Mouse (Mus musculus): ENCODE data around the gene Prdm16. TPM values are rescaled to one million over a fixed set of nuclear protein-coding genes. Genes with fewer than 3 reads are reported as not detected.

The Prdm16 gene
- polyA plus RNA-seq, 1 experiment from 2014 or later = 29.8 TPM

DNA sequence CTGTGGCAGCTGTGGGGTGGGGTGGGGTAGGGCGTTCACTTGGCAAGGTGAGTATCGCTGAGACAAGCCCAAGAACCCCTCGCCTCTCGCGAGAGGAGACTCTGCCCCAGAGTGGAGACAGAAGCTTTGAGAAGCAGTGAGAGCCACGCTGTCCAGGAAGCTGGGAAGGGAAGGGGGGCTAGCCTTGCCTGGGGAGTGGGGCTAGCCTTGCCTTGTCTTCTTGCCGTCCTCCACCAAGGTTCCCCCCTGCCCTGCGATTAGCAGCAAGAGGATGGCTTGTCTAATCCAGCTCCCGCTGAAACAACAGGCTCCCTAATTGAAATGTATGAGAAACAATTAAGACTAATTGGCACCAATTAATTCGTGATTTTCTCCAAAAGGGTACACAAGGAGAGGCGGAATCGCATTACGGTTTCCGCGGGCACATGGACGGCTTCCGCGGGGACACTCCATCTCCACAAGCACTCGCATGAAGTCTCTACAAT lies 227.4 kb downstream of the Prdm16 start:
- WGBS = 10% methylated on average over 19 of the region's 19 CpGs
- Histone ChIP-seq H3K9ac (replicated peaks; ENCODE audit: low read depth, low read length) (peak overlapping the region; percentile 27; the same call in 1 of the 2 replicates), H3K4me3 (replicated peaks; ENCODE audit: low read length) (peak overlapping the region; percentile 14), H3K36me3 (ENCODE audit: control insufficient read depth, insufficient read depth) (no peaks in the 10 kb centered on the region), H3K27ac (ENCODE audit: low read length) (no peak overlapping the region; the same call in 1 of the 2 replicates), H3K9me3 (ENCODE audit: control insufficient read depth, low read length) (no peaks in the 10 kb centered on the region), H3K4me1 (replicated peaks; ENCODE audit: control insufficient read depth, insufficient read depth, low read length) (peaks cover 28% of the 10 kb centered on the region), H3K27me3 (replicated peaks; ENCODE audit: control insufficient read depth, insufficient read depth, low read length) (0 out of 2 replicates have a peak, but pooled peaks cover 2% of the 10 kb centered on the region), H3K4me2 (ENCODE audit: low read length) (peak overlapping the region; percentile 49)
- peak; percentile 84 for ATAC-seq

DNA sequence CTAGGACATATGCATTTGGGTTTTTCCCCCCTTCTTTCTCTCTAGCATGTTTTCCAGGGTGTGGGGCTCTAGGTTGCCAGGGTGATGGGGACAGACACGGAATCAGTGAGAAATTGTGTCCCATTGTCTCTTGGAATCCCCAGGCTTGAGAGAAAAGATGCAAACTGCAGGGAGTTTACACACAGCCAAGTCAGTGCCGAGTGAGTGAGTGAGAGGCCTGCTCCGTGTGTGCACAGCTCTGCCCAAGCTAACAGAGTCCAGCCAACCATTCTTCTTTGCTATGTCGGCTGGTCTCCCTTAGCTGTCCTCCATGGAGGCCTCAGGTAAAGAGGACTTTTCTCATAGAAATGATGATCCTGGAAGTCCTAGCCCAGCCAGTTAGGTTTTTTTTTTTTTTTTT lies 233.7 kb downstream of the Prdm16 start:
- ATAC-seq = 0 out of 2 replicates have a peak, but pooled peaks have one; percentile 31
- no peaks in the 10 kb centered on the region for H3K36me3 ChIP-seq (ENCODE audit: control insufficient read depth, insufficient read depth)
- WGBS = 16% methylated on average over 4 of the region's 4 CpGs
- no peak overlapping the region for H3K4me2 ChIP-seq (ENCODE audit: low read length)
- no peaks in the 10 kb centered on the region for H3K27me3 ChIP-seq (replicated peaks; ENCODE audit: control insufficient read depth, insufficient read depth, low read length)
- no peak overlapping the region for H3K9ac ChIP-seq (replicated peaks; ENCODE audit: low read depth, low read length)
- H3K9me3 ChIP-seq (ENCODE audit: control insufficient read depth, low read length) = no peaks in the 10 kb centered on the region
- H3K4me1 ChIP-seq (replicated peaks; ENCODE audit: control insufficient read depth, insufficient read depth, low read length) = peaks cover 16% of the 10 kb centered on the region
- no peak overlapping the region for H3K4me3 ChIP-seq (replicated peaks; ENCODE audit: low read length)
- no peak overlapping the region for H3K27ac ChIP-seq (ENCODE audit: low read length)

DNA sequence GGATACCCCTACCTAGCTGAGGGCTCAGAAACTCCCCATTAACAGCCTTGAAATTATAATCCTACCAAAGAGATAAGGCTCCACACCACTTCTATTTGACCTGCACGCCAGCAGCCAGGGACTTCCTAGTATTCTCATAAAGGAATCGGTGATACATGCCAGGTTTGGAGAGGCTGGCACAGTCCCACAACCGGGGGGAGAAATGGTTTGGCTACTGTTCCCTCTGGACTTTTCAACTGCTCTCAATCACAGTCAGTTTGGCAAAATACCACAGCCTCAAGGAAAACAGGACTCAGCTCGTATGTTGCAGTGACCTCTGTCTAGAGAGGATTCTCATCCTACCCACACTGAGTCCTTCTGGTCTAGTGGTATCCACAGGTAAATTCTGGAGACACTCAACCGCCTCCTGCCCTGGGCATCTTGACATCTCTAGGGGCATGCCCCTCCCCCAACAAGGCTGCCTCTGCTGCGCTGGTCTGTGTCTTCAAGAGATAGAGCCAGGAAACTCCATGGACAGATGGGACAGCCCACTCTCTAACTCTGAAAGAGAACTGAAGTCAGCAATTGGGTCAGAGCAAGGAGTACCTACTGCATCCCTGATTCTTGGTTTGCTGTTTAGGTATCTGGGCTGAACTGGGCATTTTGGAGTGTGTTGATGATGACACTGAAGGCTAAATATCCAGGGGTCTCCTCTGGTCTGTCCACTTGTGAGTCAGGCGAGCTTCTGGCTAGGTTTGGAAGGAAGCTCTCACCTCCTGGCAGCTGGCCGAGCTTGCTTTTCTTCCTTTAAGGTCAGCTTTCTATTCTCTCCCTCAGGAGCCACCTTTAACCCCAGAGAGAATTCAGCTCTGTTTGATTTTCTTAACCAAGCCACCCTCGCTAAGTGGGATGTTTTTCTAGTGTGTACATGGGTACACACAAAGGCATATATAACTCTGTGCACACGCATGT lies 234.4 kb downstream of the Prdm16 start:
- no peaks in the 10 kb centered on the region for H3K27me3 ChIP-seq (replicated peaks; ENCODE audit: control insufficient read depth, insufficient read depth, low read length)
- peaks cover 16% of the 10 kb centered on the region for H3K4me1 ChIP-seq (replicated peaks; ENCODE audit: control insufficient read depth, insufficient read depth, low read length)
- H3K27ac ChIP-seq (ENCODE audit: low read length) = no peak overlapping the region
- no peak overlapping the region for H3K4me2 ChIP-seq (ENCODE audit: low read length)
- no peak for ATAC-seq
- no peaks in the 10 kb centered on the region for H3K36me3 ChIP-seq (ENCODE audit: control insufficient read depth, insufficient read depth)
- no peaks in the 10 kb centered on the region for H3K9me3 ChIP-seq (ENCODE audit: control insufficient read depth, low read length)
- 50% methylated on average over 10 of the region's 10 CpGs for WGBS
- H3K9ac ChIP-seq (replicated peaks; ENCODE audit: low read depth, low read length) = no peak overlapping the region
- H3K4me3 ChIP-seq (replicated peaks; ENCODE audit: low read length) = no peak overlapping the region

DNA sequence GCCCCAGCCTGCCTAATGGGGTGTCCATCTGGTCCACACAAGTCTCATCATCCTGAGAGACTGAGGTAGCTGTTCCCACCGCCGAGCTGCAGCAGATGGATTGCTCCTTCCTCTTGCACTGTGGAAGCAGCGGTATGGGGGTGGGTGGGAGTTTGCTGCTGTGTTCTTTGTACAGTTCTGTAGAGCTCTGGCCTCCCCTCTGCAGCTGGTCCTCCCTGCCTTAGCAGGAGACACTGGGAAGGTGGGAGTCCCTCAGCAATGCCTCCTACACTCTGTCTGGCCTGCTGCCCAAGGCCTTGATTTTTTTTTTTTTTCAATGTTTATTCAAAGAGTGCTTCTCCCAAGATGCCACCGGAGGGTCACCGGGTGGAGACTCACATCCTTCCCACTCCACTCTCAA lies 235.3 kb downstream of the Prdm16 start:
- Histone ChIP-seq H3K4me2 (ENCODE audit: low read length) (no peak overlapping the region), H3K4me3 (replicated peaks; ENCODE audit: low read length) (no peak overlapping the region), H3K9me3 (ENCODE audit: control insufficient read depth, low read length) (no peaks in the 10 kb centered on the region), H3K9ac (replicated peaks; ENCODE audit: low read depth, low read length) (no peak overlapping the region), H3K27ac (ENCODE audit: low read length) (no peak overlapping the region), H3K27me3 (replicated peaks; ENCODE audit: control insufficient read depth, insufficient read depth, low read length) (no peaks in the 10 kb centered on the region), H3K4me1 (replicated peaks; ENCODE audit: control insufficient read depth, insufficient read depth, low read length) (peaks cover 16% of the 10 kb centered on the region), H3K36me3 (ENCODE audit: control insufficient read depth, insufficient read depth) (no peaks in the 10 kb centered on the region)
- WGBS = 66% methylated on average over 5 of the region's 5 CpGs
- no peak for ATAC-seq

DNA sequence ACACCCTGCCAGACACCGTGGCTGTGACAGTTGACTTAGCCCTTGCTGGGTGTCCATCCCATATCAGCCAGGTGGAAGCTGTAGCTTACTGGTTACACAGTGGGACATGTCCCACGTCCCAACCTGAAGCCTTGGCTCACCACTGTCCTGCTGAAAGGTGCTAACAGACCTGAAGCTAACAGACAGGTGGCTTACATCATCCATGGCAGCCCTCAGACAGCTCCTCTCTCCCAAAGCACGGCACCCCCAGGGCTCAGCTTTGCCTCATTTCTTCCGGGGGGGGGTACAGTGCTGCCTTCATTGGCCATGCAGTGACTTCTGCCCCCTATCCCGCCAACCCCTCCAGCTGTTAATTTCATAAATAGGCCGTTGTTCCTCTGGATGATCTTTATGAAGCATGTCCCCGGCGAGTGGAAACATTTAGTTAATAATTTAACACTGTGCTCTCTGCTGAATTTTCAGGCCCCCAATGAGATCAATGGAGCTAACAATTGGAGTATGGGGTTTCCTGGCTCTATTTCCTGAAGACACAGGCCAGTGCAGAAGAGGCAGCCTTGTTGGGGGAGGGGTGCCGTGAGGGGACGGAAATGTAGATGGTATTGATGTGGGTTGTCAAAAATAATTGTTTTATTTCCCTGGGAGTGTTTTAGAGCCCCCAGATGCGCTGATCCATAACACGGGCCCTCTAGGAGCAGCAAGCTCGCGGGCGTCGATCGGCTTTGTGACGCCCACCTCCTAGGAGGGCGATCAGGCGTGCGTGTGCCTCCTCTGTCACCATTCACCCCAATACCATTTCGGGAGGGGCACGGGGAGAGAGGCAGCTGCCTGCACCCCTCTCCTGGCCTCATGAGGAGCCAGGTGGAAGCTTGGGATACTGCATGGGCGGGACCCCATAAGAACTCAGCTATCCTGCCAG lies 236.2 kb downstream of the Prdm16 start:
- Histone ChIP-seq H3K9me3 (ENCODE audit: control insufficient read depth, low read length) (no peaks in the 10 kb centered on the region), H3K4me1 (replicated peaks; ENCODE audit: control insufficient read depth, insufficient read depth, low read length) (peaks cover 16% of the 10 kb centered on the region), H3K27ac (ENCODE audit: low read length) (no peak overlapping the region), H3K4me3 (replicated peaks; ENCODE audit: low read length) (no peak overlapping the region), H3K36me3 (ENCODE audit: control insufficient read depth, insufficient read depth) (no peaks in the 10 kb centered on the region), H3K27me3 (replicated peaks; ENCODE audit: control insufficient read depth, insufficient read depth, low read length) (no peaks in the 10 kb centered on the region), H3K9ac (replicated peaks; ENCODE audit: low read depth, low read length) (no peak overlapping the region), H3K4me2 (ENCODE audit: low read length) (no peak overlapping the region)
- ATAC-seq = no peak
- 86% methylated on average over 24 of the region's 24 CpGs for WGBS

DNA sequence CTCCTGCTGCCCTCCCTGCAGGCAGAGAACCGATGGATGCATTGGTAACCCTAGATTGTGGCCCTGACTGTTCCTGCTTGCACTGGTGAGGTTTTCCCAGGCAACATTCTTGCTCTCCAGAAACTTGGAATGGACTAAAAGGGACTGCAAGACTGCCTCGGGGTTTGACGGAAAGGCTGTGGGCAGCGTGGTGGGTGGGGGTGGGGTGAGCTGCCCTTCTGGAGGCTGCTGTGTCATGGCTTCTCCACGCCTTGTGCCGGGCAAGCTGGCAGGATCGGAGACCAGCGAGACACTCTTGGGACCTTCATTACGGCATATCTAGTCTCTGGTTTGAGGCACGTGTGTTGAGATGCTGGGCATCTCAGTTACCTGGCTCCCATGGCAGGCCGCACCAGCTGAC lies 237.0 kb downstream of the Prdm16 start:
- WGBS = 87% methylated on average over 11 of the region's 11 CpGs
- H3K9ac ChIP-seq (replicated peaks; ENCODE audit: low read depth, low read length) = no peak overlapping the region
- no peak for ATAC-seq
- H3K4me2 ChIP-seq (ENCODE audit: low read length) = no peak overlapping the region
- no peak overlapping the region for H3K4me3 ChIP-seq (replicated peaks; ENCODE audit: low read length)
- peaks cover 16% of the 10 kb centered on the region for H3K4me1 ChIP-seq (replicated peaks; ENCODE audit: control insufficient read depth, insufficient read depth, low read length)
- no peaks in the 10 kb centered on the region for H3K36me3 ChIP-seq (ENCODE audit: control insufficient read depth, insufficient read depth)
- H3K27me3 ChIP-seq (replicated peaks; ENCODE audit: control insufficient read depth, insufficient read depth, low read length) = no peaks in the 10 kb centered on the region
- no peaks in the 10 kb centered on the region for H3K9me3 ChIP-seq (ENCODE audit: control insufficient read depth, low read length)
- no peak overlapping the region for H3K27ac ChIP-seq (ENCODE audit: low read length)

DNA sequence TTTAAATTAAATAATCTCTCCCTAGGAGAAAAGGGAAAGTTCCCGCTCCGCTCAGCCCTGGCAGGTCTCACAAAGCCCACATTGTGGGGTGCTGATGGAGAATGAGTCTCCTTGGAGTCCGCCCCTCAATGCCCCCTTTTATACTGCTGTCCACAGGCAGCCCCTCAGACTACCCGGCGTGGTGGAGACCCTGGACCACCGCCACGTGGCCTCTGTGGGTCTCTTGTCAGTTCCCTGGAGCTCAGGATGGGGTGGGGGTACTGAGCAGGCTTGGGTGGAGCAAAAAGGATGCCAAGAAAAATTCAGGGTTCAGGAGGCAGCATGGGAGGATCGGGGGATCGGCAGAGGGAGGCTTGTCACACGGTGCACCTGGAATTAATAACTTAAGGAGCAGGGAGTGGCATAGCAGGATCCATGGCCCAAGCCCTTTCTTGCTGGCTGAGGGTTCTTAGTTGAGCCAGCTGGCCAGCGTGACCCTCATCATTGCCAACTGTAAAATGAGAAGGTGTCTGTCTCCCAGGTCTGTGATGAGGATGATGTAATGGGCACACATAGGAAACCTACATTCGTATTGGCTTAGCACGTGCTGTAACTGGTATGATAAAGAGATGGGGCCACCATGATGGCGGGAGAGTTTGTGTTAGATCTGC lies 239.9 kb downstream of the Prdm16 start:
- H3K4me1 ChIP-seq (replicated peaks; ENCODE audit: control insufficient read depth, insufficient read depth, low read length) = peaks cover 25% of the 10 kb centered on the region
- no peaks in the 10 kb centered on the region for H3K27me3 ChIP-seq (replicated peaks; ENCODE audit: control insufficient read depth, insufficient read depth, low read length)
- no peak overlapping the region for H3K4me3 ChIP-seq (replicated peaks; ENCODE audit: low read length)
- ATAC-seq = peak; percentile 76
- no peak overlapping the region for H3K27ac ChIP-seq (ENCODE audit: low read length)
- no peak overlapping the region for H3K9ac ChIP-seq (replicated peaks; ENCODE audit: low read depth, low read length)
- H3K9me3 ChIP-seq (ENCODE audit: control insufficient read depth, low read length) = no peaks in the 10 kb centered on the region
- WGBS = 37% methylated on average over 14 of the region's 14 CpGs
- H3K4me2 ChIP-seq (ENCODE audit: low read length) = no peak overlapping the region
- no peaks in the 10 kb centered on the region for H3K36me3 ChIP-seq (ENCODE audit: control insufficient read depth, insufficient read depth)

DNA sequence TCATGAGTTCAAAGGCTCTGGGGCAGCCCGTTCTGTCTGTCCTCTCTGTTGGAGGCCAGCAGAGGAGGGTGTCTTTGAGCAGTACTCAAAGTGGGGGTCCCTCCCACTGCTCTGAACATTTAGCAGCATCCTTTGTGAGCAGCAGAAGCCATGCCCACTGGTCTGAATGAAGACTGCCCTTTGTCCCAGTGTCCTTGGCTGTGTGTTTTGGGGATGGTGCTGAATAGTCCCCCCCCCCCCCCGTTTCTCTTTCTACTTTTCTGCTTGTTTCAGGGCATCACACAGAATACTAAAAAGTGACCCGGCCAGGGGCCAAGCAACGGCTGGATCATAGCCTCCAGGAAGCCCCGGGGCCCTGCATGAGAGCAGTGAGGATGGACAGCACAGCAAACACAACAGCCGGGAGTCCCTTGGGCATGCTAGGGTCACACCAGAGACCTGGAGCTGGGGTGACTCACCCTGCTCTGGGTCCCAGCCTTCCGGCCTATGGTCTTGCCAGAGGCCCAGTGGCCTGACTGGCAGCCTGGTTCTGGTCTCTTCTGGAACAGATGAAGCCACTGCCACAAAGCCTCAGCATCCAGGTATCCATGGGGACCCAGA lies 242.4 kb downstream of the Prdm16 start:
- Histone ChIP-seq H3K4me2 (ENCODE audit: low read length) (no peak overlapping the region), H3K36me3 (ENCODE audit: control insufficient read depth, insufficient read depth) (no peaks in the 10 kb centered on the region), H3K9ac (replicated peaks; ENCODE audit: low read depth, low read length) (no peak overlapping the region), H3K9me3 (ENCODE audit: control insufficient read depth, low read length) (no peaks in the 10 kb centered on the region), H3K27me3 (replicated peaks; ENCODE audit: control insufficient read depth, insufficient read depth, low read length) (no peaks in the 10 kb centered on the region), H3K27ac (ENCODE audit: low read length) (no peak overlapping the region), H3K4me1 (replicated peaks; ENCODE audit: control insufficient read depth, insufficient read depth, low read length) (peaks cover 35% of the 10 kb centered on the region), H3K4me3 (replicated peaks; ENCODE audit: low read length) (no peak overlapping the region)
- 31% methylated on average over 7 of the region's 7 CpGs for WGBS
- ATAC-seq = no peak

Measured in forebrain, embryonic 16.5 days (tissue).